Mouse (Mus musculus): ENCODE data around the gene Sept10. TPM values are rescaled to one million over a fixed set of nuclear protein-coding genes. Genes with fewer than 3 reads are reported as not detected.

Sept10 gene
- polyA plus RNA-seq, 1 experiment from 2014 or later: 32.5 TPM

DNA sequence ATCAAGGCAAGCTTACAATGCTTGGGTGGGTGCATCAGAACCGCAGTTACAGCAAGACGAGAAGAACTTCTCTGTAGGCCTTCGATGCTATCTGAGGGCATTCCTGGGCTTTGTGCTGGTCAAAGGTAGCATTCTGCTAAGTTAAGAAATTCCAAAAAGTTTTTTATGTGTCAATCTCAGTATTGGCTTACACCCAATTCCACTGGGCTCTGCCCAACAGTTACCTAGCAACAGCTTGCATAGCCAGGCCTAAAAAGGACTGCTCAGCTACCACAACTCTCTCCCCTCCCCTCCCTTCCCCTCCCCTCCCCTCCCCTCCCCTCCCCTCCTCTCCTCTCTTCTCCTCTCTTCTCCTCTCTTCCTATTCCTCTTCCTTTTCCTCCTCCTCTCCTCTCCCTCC is 40.0 kb upstream of the Sept10 start:
- no peaks in the 10 kb centered on the region for H3K36me3 ChIP-seq (ENCODE audit: control insufficient read depth, insufficient read depth, low read length)
- H3K4me3 ChIP-seq (ENCODE audit: low read depth, low read length): no peak overlapping the region
- no peak overlapping the region for H3K9ac ChIP-seq (ENCODE audit: low read length)
- no peak for ATAC-seq (ENCODE audit: insufficient read depth, low FRiP score, low TSS enrichment)
- no peak overlapping the region for H3K4me2 ChIP-seq (ENCODE audit: low read depth)
- 64% methylated on average over 3 of the region's 3 CpGs for WGBS
- no peaks in the 10 kb centered on the region for H3K4me1 ChIP-seq (ENCODE audit: control insufficient read depth, insufficient read depth, low read length)
- no peaks in the 10 kb centered on the region for H3K9me3 ChIP-seq (ENCODE audit: control insufficient read depth, low read length)
- no peaks in the 10 kb centered on the region for H3K27me3 ChIP-seq (ENCODE audit: control insufficient read depth, insufficient read depth, low read length)
- DNase-seq (ENCODE audit: low spot score): peak; percentile 21
- no peak overlapping the region for H3K27ac ChIP-seq (ENCODE audit: low read depth, low read length)

DNA sequence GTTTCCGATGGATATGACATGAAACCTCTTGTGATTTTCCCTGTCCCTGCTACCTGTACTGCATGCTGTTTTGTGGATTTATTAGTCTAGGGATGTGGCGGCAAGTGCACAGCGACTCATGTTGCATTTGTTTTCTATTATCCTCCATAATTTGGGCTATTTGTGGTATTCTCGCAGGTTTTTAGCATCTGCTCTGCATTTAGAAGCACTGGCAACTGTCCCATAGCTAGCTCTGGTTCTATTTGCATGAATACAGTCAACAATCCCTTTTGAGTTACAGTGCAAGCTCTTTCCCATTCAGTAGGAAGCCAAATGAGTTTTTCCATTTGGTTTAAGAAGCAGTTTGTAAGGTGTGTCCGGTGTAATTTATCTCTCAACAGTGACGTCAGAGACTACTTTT is 37.9 kb upstream of the Sept10 start:
- no peaks in the 10 kb centered on the region for H3K4me1 ChIP-seq (ENCODE audit: control insufficient read depth, insufficient read depth, low read length)
- H3K4me3 ChIP-seq (ENCODE audit: low read depth, low read length): no peak overlapping the region
- no peak overlapping the region for H3K27ac ChIP-seq (ENCODE audit: low read depth, low read length)
- 87% methylated on average over 6 of the region's 6 CpGs for WGBS
- no peaks in the 10 kb centered on the region for H3K36me3 ChIP-seq (ENCODE audit: control insufficient read depth, insufficient read depth, low read length)
- ATAC-seq (ENCODE audit: insufficient read depth, low FRiP score, low TSS enrichment) (no peak), DNase-seq (ENCODE audit: low spot score) (no peak)
- no peaks in the 10 kb centered on the region for H3K27me3 ChIP-seq (ENCODE audit: control insufficient read depth, insufficient read depth, low read length)
- H3K9me3 ChIP-seq (ENCODE audit: control insufficient read depth, low read length): no peaks in the 10 kb centered on the region
- no peak overlapping the region for H3K4me2 ChIP-seq (ENCODE audit: low read depth)
- no peak overlapping the region for H3K9ac ChIP-seq (ENCODE audit: low read length)

DNA sequence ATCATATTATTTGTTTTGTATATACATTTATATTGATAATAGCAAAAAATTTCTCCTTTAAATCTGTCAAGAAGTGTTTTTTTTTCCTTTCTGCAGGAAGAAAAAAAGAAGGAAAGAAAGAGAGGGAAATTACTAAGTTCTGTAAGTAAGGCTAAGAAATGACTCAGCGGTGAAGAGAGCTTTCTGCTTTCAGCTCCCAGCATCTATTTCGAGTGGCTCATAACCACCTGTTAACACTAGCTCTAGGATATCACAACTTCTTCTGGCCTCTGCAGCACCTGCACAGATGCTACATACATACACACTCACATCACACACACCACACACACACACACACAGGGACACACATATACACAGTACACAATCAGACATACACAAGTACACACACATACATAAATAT is 34.9 kb upstream of the Sept10 start:
- ATAC-seq (ENCODE audit: insufficient read depth, low FRiP score, low TSS enrichment) (no peak), DNase-seq (ENCODE audit: low spot score) (no peak)
- 96% methylated on average over 2 of the region's 2 CpGs for WGBS
- H3K4me1 ChIP-seq (ENCODE audit: control insufficient read depth, insufficient read depth, low read length): no peaks in the 10 kb centered on the region
- no peaks in the 10 kb centered on the region for H3K36me3 ChIP-seq (ENCODE audit: control insufficient read depth, insufficient read depth, low read length)
- no peak overlapping the region for H3K27ac ChIP-seq (ENCODE audit: low read depth, low read length)
- H3K9me3 ChIP-seq (ENCODE audit: control insufficient read depth, low read length): no peaks in the 10 kb centered on the region
- H3K4me3 ChIP-seq (ENCODE audit: low read depth, low read length): no peak overlapping the region
- H3K4me2 ChIP-seq (ENCODE audit: low read depth): no peak overlapping the region
- no peak overlapping the region for H3K9ac ChIP-seq (ENCODE audit: low read length)
- no peaks in the 10 kb centered on the region for H3K27me3 ChIP-seq (ENCODE audit: control insufficient read depth, insufficient read depth, low read length)

DNA sequence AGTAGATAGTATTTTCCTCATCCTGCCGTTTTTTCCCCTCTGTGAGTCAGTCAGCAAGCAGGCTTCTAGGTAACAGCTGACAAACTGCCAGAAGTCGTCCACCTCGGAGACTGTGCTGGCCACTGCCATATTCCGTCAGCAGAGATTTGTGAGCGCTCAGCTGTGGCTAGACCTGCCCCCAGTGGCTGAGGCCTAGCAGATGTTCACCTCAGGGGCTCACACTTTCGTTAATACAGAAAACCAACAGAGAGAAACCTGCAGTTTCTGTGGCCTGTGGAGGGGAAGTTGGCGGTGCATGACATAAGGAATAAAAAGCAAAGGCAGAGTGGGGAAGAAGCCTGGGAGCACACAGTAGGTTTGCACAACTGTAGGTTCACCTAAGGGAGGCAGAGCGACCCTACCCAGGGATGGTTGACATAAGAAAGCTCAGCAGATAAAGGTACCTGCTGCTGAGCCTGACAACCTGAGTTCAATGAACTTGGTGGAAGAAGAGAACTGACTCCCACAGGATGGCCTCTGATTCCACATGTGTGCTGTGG is 32.0 kb upstream of the Sept10 start:
- Histone ChIP-seq H3K9me3 (ENCODE audit: control insufficient read depth, low read length) (no peaks in the 10 kb centered on the region), H3K4me1 (ENCODE audit: control insufficient read depth, insufficient read depth, low read length) (no peaks in the 10 kb centered on the region), H3K4me3 (ENCODE audit: low read depth, low read length) (no peak overlapping the region), H3K36me3 (ENCODE audit: control insufficient read depth, insufficient read depth, low read length) (no peaks in the 10 kb centered on the region), H3K27me3 (ENCODE audit: control insufficient read depth, insufficient read depth, low read length) (no peaks in the 10 kb centered on the region), H3K4me2 (ENCODE audit: low read depth) (no peak overlapping the region), H3K27ac (ENCODE audit: low read depth, low read length) (no peak overlapping the region), H3K9ac (ENCODE audit: low read length) (no peak overlapping the region)
- no peak for DNase-seq (ENCODE audit: low spot score)
- ATAC-seq (ENCODE audit: insufficient read depth, low FRiP score, low TSS enrichment): no peak
- WGBS: 76% methylated on average over 8 of the region's 8 CpGs

DNA sequence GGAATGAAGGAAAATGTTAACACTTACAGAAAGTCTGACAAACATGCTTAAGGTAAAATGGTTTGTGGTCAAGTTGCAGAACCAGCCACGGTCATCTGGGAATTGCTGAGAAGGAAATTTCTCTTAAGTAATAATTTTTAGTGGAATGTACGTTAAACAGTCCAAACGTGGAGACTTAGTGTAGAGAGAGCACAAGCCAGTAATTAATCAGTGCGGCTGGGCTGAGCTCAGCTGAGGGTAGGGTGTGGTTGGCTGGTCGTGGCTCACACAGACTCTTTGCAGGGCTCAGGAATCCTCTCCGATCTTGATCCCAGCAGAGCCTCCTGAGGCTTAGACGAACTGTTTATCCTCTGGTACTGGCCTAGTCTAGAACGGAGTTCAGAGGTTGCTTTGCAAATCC is 30.7 kb upstream of the Sept10 start:
- Histone ChIP-seq H3K4me3 (ENCODE audit: low read depth, low read length) (no peak overlapping the region), H3K27me3 (ENCODE audit: control insufficient read depth, insufficient read depth, low read length) (no peaks in the 10 kb centered on the region), H3K36me3 (ENCODE audit: control insufficient read depth, insufficient read depth, low read length) (no peaks in the 10 kb centered on the region), H3K9ac (ENCODE audit: low read length) (no peak overlapping the region), H3K9me3 (ENCODE audit: control insufficient read depth, low read length) (no peaks in the 10 kb centered on the region), H3K4me2 (ENCODE audit: low read depth) (no peak overlapping the region), H3K27ac (ENCODE audit: low read depth, low read length) (no peak overlapping the region), H3K4me1 (ENCODE audit: control insufficient read depth, insufficient read depth, low read length) (no peaks in the 10 kb centered on the region)
- 78% methylated on average over 8 of the region's 8 CpGs for WGBS
- no peak for DNase-seq (ENCODE audit: low spot score)
- no peak for ATAC-seq (ENCODE audit: insufficient read depth, low FRiP score, low TSS enrichment)

GRCm38 (mm10) chr10:59251980-59252379 is 30.3 kb upstream of the Sept10 start:
- Histone ChIP-seq H3K4me3 (ENCODE audit: low read depth, low read length) (no peak overlapping the region), H3K4me2 (ENCODE audit: low read depth) (no peak overlapping the region), H3K27ac (ENCODE audit: low read depth, low read length) (no peak overlapping the region), H3K9me3 (ENCODE audit: control insufficient read depth, low read length) (no peaks in the 10 kb centered on the region), H3K36me3 (ENCODE audit: control insufficient read depth, insufficient read depth, low read length) (no peaks in the 10 kb centered on the region), H3K9ac (ENCODE audit: low read length) (no peak overlapping the region), H3K27me3 (ENCODE audit: control insufficient read depth, insufficient read depth, low read length) (no peaks in the 10 kb centered on the region), H3K4me1 (ENCODE audit: control insufficient read depth, insufficient read depth, low read length) (no peaks in the 10 kb centered on the region)
- ATAC-seq (ENCODE audit: insufficient read depth, low FRiP score, low TSS enrichment): no peak
- WGBS: 85% methylated on average over 2 of the region's 2 CpGs
- no peak for DNase-seq (ENCODE audit: low spot score)

DNA sequence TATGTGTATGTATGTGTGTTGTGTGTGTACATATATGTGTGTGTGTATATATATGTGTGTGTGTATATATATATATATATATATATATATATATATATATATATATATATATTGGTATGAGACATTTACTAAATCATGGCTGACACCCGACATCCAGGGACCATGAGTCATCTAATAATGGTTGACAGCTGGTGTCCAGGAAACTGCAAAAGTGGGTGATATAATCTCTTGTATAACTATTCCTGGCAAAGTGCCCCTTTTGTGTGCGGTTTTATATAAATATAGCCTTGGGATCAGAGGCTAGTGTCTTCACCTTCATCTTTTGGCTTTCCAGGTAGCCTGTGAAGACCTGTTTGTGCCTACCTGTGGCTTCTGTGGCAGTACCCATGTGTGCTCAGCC is 29.0 kb upstream of the Sept10 start:
- ATAC-seq (ENCODE audit: insufficient read depth, low FRiP score, low TSS enrichment): no peak
- H3K9ac ChIP-seq (ENCODE audit: low read length): no peak overlapping the region
- no peaks in the 10 kb centered on the region for H3K27me3 ChIP-seq (ENCODE audit: control insufficient read depth, insufficient read depth, low read length)
- H3K4me3 ChIP-seq (ENCODE audit: low read depth, low read length): no peak overlapping the region
- WGBS: 88% methylated on average over 2 of the region's 2 CpGs
- DNase-seq (ENCODE audit: low spot score): no peak
- H3K4me1 ChIP-seq (ENCODE audit: control insufficient read depth, insufficient read depth, low read length): no peaks in the 10 kb centered on the region
- no peak overlapping the region for H3K4me2 ChIP-seq (ENCODE audit: low read depth)
- H3K9me3 ChIP-seq (ENCODE audit: control insufficient read depth, low read length): no peaks in the 10 kb centered on the region
- H3K36me3 ChIP-seq (ENCODE audit: control insufficient read depth, insufficient read depth, low read length): no peaks in the 10 kb centered on the region
- H3K27ac ChIP-seq (ENCODE audit: low read depth, low read length): no peak overlapping the region

DNA sequence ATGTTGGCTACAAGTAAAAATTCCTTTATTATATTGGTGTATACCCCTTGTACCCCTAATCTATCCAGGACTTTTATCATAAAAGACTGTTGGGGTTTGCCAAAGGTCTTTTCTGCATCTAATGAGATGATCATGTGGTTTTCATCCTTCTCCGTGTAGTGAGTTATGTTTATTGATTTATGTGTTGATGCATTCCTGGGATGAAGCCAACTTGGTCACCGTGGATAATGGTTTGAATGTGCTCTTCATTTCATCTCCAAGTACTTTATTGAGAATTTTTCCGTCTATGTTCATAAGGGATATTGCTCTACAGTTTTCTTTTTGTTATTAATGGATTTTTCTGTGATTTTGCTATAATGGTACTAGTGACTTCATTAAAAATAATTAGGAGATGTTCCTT is 27.9 kb upstream of the Sept10 start:
- Histone ChIP-seq H3K4me1 (ENCODE audit: control insufficient read depth, insufficient read depth, low read length) (no peaks in the 10 kb centered on the region), H3K9ac (ENCODE audit: low read length) (no peak overlapping the region), H3K27me3 (ENCODE audit: control insufficient read depth, insufficient read depth, low read length) (no peaks in the 10 kb centered on the region), H3K27ac (ENCODE audit: low read depth, low read length) (no peak overlapping the region), H3K36me3 (ENCODE audit: control insufficient read depth, insufficient read depth, low read length) (no peaks in the 10 kb centered on the region), H3K9me3 (ENCODE audit: control insufficient read depth, low read length) (no peaks in the 10 kb centered on the region), H3K4me3 (ENCODE audit: low read depth, low read length) (no peak overlapping the region), H3K4me2 (ENCODE audit: low read depth) (no peak overlapping the region)
- ATAC-seq (ENCODE audit: insufficient read depth, low FRiP score, low TSS enrichment) (no peak), DNase-seq (ENCODE audit: low spot score) (no peak)
- WGBS: 85% methylated on average over 3 of the region's 3 CpGs

- Histone ChIP-seq H3K4me2 (ENCODE audit: low read depth) (no peak overlapping the region), H3K4me3 (ENCODE audit: low read depth, low read length) (no peak overlapping the region), H3K4me1 (ENCODE audit: control insufficient read depth, insufficient read depth, low read length) (no peaks in the 10 kb centered on the region), H3K36me3 (ENCODE audit: control insufficient read depth, insufficient read depth, low read length) (no peaks in the 10 kb centered on the region), H3K27me3 (ENCODE audit: control insufficient read depth, insufficient read depth, low read length) (no peaks in the 10 kb centered on the region), H3K9ac (ENCODE audit: low read length) (no peak overlapping the region), H3K27ac (ENCODE audit: low read depth, low read length) (no peak overlapping the region), H3K9me3 (ENCODE audit: control insufficient read depth, low read length) (no peaks in the 10 kb centered on the region)
- ATAC-seq (ENCODE audit: insufficient read depth, low FRiP score, low TSS enrichment): no peak
- no peak for DNase-seq (ENCODE audit: low spot score)
- 72% methylated on average over 3 of the region's 3 CpGs for WGBS
These were observed 19.5 kb upstream of the Sept10 start for GRCm38 (mm10) chr10:59241141-59241541.

Measured in neural tube, embryonic 11.5 days (tissue).